Mouse (Mus musculus) Patski (cell line): Measurements from ENCODE around the gene Kctd12. TPM values are rescaled to one million over a fixed set of nuclear protein-coding genes. Genes with fewer than 3 reads are reported as not detected.
A peak's percentile ranks its signal among the peaks of the same experiment; 100 is the strongest.

Source experiments
- ATAC-seq: fragments of 100-300 bp; one replicate; pipeline ENCODE4 v1.8.0; 2021
- CTCF ChIA-PET: fragments of 350-600 bp; sonication (Branson Sonifier 250); formaldehyde crosslinking; loops from one replicate; lab custom pipeline; 2022; ENCODE audit warnings: inconsistent platforms; lab: Charles Lee
- POLR2A ChIA-PET: fragments of 350-600 bp; sonication (Branson Sonifier 250); formaldehyde crosslinking; loops from one replicate; lab custom pipeline; 2022; ENCODE audit warnings: antibody characterized with exemption, inconsistent platforms; lab: Charles Lee
- DNase-seq: peaks from one replicate; pipeline ENCODE4 v3.0.0-alpha.2; 2011; ENCODE audit warnings: low read depth, low spot score
- H3K27me3 ChIP-seq: fragments of 371-371 bp; one replicate; pipeline ENCODE4 v1.5.1; 2021
- CTCF ChIP-seq: fragments of 100-300 bp; IDR thresholded peaks from one replicate; pipeline ENCODE4 v1.5.1; 2021
- in situ Hi-C: fragments of 300-500 bp; cut with MboI; formaldehyde crosslinking; loops from 3 replicates; pipeline ENCODE4 v1.11.1; 2018; ENCODE audit warnings: low pct_unique_long_range_greater_than_20kb, mixed read lengths
- polyA plus RNA-seq: library from polyadenylated mRNA; unstranded; gene quantifications from one replicate; pipeline ENCODE4 v1.2.3, GENCODE M21; 2021

Kctd12 gene
- polyA plus RNA-seq, 1 experiment from 2014 or later, result 13.8 TPM

DNA sequence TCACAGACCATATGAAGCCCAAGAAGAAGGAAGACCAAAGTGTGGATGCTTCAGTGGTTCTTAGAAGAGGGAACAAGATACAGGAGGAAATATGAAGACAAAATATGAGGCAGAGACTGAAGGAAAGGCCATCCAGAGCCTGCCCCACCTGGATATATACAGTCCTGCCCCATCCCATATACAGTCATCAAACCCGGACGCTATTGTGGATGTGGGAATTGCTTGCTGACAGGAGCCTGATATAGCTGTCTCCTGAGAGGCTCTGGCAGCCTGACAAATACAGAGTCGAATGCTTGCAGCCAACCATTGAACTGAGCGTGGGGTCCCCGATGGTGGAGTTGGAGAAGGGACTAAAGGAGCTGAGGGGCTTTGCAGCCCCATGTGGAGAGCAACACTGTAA is 13.6 kb downstream of the Kctd12 start:
- in situ Hi-C loops, result no loop called here
- peaks cover 7% of the 10 kb centered on the region for H3K27me3 ChIP-seq
- no peak for ATAC-seq
- POLR2A ChIA-PET, result no interaction called here
- CTCF ChIA-PET, result no interaction called here
- TF ChIP-seq CTCF, result no peak
- no peak for DNase-seq

DNA sequence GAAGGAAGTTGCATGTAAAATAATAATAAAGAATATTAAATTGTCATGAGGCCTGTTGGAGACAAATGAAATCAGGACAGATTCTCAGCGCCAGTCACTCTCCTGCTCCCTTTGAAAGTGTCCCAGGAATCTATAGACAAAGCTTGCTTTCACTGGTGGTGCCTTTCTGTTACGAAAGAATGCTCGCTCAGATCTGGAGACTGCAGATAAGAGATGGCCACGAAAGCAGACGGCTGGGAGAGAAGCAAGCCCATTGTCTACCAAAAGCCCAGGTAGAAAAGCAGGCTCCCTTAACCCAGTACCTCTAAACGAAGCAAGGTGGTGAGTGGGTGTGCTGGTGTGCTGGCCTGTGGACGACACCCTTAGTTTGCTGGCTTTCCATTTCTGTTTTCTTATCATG is 16.2 kb downstream of the Kctd12 start:
- POLR2A ChIA-PET, result interaction anchor here (0.7 kb wide), 1 partner anchor 391 kb away, joined by 3 read pairs; no protein-coding TSS in a partner anchor
- no peak for ATAC-seq
- DNase-seq, result no peak
- CTCF ChIA-PET, result interaction anchor here (1.2 to 1.4 kb wide), 2 partner anchors 13 to 14 kb away, joined by 3 read pairs; no protein-coding TSS in a partner anchor
- in situ Hi-C loops, result no loop called here
- H3K27me3 ChIP-seq, result peaks cover 7% of the 10 kb centered on the region
- no peak for TF ChIP-seq CTCF

DNA sequence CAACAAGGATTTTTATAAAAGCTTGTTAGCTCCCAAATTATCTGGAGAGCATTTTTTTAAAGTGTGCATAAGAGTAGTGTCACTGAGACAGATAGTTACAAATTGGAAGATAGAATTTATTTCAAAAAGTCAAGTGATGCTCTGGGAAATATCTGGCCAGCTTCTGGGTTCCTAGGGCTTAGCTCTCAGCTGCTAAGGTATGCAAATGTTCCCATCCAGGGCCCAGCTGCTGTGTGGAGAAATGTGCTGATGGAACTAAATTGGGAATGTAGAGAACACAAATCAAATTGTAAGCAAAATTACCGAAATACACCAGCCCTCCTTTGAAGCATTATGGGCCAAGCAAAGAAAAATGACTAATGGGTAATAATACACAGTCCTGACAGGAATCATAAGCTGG is 16.6 kb downstream of the Kctd12 start:
- CTCF ChIA-PET, result interaction anchor here (1.2 to 1.4 kb wide), 2 partner anchors 12 to 14 kb away, joined by 3 read pairs; no protein-coding TSS in a partner anchor
- H3K27me3 ChIP-seq, result peaks cover 7% of the 10 kb centered on the region
- in situ Hi-C loops, result no loop called here
- TF ChIP-seq CTCF, result no peak
- no peak for ATAC-seq
- no peak for DNase-seq
- POLR2A ChIA-PET, result no interaction called here

DNA sequence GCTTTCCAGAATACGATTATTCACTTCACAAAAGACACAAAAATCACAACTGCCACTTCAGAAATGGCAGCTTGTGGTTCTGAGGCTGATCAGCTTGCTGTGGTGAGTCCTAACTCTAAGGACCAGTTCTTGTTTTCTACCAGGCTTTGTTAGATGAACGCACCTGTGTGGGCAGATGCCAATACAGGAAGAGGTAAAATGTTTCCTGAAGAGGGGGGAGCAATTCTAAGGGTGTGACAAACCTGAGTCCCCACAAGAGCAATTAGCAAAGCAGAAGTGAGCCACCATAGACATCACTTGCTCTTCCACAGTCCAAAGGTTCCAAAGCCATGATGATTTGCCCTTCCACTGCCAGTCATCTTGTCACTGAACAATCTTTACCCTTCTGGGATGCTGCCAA is 20.4 kb downstream of the Kctd12 start:
- ATAC-seq (no peak), DNase-seq (no peak)
- in situ Hi-C loops, result no loop called here
- POLR2A ChIA-PET, result no interaction called here
- TF ChIP-seq CTCF, result no peak
- CTCF ChIA-PET, result no interaction called here
- H3K27me3 ChIP-seq, result no peaks in the 10 kb centered on the region

DNA sequence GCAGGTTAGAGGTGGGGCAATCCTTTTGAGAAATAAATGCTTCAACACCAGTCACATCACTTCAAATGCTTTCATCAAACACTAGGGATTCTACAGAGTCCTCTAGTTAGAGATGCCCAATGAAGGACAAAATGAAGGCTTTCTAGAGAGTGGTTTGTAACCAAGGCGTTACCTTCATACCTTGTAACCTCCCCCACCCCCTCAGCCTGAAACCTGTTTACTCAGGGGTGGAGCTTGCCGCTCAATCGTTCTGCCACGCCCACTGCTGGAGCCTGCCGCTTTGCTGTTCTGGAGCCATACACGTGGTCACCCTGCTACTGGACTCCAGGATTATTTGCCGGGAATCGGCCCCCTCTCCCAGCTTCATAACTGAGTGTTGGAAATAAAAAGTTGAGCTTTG is 28.9 kb downstream of the Kctd12 start:
- POLR2A ChIA-PET, result no interaction called here
- in situ Hi-C loops, result no loop called here
- ATAC-seq, result no peak
- H3K27me3 ChIP-seq, result peaks cover 1% of the 10 kb centered on the region
- no peak for DNase-seq
- TF ChIP-seq CTCF, result no peak
- CTCF ChIA-PET, result interaction anchor here (1.1 kb wide), 1 partner anchor 12 kb away, joined by 3 read pairs; no protein-coding TSS in a partner anchor

DNA sequence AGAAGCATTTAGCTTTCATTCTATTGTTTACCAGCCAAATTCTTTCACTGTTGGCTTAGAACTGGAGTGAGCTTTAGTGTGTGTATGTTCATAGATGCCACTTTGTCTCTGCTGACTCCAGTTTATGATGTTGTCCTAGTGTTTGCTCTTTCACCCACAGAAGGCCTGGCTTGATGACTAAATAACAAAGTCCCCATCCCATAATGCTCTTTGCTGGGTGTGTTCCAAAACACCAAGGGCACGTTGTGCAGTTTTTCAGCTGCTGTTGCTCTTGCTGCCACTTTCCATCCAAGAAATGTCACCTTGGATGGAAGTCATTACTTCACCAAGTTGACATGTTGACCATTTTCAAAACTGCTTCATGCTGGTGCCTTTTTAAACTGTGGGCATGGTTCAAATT is 30.5 kb downstream of the Kctd12 start:
- peaks cover 4% of the 10 kb centered on the region for H3K27me3 ChIP-seq
- CTCF ChIA-PET, result interaction anchor here (1.3 kb wide), 2 partner anchors 11 to 14 kb away, joined by 3 to 4 read pairs; no protein-coding TSS in a partner anchor
- DNase-seq (no peak), ATAC-seq (no peak)
- POLR2A ChIA-PET, result no interaction called here
- TF ChIP-seq CTCF, result no peak
- in situ Hi-C loops, result no loop called here

DNA sequence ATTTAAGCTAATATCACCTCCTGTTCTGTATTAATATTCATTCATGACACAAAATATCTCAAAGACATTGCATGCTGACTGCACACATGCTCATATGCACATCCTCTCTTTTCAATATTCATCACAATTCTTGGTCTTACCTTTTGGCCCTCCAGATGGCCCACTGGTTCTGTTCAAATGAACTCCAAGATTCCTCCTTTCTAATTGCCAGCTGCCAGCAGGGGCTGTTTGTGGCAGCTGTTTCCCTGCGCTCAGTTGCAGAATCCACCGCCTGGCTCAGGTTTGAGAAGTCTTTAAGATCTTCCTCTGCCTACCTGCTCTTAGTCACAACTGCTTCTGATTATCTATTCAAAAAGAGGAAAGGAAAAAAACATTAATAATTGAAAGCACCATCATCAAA is 34.6 kb downstream of the Kctd12 start:
- ATAC-seq, result no peak
- ChIA-PET CTCF (interaction anchor here (1.4 kb wide), 1 partner anchor 8 kb away, joined by 3 read pairs; no protein-coding TSS in a partner anchor), POLR2A (no interaction called here)
- TF ChIP-seq CTCF, result no peak
- DNase-seq, result no peak
- H3K27me3 ChIP-seq, result peaks cover 4% of the 10 kb centered on the region
- in situ Hi-C loops, result no loop called here

DNA sequence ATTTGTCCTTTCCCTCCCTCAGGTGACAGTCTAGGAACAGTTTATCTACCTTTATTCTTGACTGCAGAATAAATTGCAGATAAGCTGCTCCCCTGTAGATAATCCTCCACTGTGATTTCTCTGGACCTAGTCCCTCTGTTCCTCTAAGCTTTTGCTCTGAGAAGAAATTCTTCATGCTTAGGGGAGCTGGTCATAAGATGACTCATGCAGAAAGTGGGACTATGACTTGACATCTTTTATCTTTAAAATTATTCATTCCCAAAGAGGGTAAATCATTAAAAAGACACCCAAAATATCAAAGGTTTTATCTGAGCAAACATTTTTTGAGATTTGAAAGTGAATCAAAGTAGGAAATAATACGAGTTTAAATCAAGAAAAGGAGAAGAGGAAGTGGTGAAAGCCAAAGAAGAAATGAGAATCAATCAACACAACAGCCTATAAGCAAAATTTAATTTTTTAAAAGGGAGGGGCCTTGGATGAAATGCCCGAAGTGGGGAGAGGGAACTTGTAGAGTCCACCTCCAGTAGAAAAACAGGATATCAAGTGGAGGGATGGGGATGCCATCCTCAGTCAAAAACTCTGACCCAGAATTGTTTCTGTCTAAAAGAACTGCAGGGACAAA is 40.1 kb downstream of the Kctd12 start:
- POLR2A ChIA-PET, result no interaction called here
- no peaks in the 10 kb centered on the region for H3K27me3 ChIP-seq
- no peak for TF ChIP-seq CTCF
- in situ Hi-C loops, result no loop called here
- DNase-seq (no peak), ATAC-seq (peak; percentile 78)
- CTCF ChIA-PET, result interaction anchor here (1.5 to 2.5 kb wide), 2 partner anchors 8 to 13 kb away, joined by 4 to 5 read pairs; no protein-coding TSS in a partner anchor

DNA sequence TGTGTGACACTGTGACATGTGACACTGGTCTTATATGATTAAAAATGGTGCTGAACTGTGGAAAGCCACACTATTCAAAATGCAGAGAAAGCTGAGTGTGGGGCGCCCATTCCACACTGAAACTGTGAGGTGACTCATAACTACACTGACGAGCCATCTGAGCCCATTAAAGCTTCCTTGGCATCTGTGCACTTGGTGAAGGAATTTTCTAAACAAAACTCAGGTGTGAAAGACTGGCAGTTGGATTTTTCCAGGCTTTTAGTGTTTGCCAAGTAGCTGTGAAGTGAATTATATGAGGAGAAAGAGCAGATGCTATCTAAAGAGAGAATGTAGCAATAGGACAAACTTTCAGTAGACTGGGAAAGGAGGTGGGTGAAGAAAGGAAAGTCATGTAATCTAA is 47.6 kb downstream of the Kctd12 start:
- H3K27me3 ChIP-seq, result no peaks in the 10 kb centered on the region
- ATAC-seq (no peak), DNase-seq (no peak)
- CTCF ChIA-PET, result interaction anchor here (1.5 kb wide), 1 partner anchor 9 kb away, joined by 5 read pairs; no protein-coding TSS in a partner anchor
- in situ Hi-C loops, result no loop called here
- no peak for TF ChIP-seq CTCF
- POLR2A ChIA-PET, result no interaction called here

DNA sequence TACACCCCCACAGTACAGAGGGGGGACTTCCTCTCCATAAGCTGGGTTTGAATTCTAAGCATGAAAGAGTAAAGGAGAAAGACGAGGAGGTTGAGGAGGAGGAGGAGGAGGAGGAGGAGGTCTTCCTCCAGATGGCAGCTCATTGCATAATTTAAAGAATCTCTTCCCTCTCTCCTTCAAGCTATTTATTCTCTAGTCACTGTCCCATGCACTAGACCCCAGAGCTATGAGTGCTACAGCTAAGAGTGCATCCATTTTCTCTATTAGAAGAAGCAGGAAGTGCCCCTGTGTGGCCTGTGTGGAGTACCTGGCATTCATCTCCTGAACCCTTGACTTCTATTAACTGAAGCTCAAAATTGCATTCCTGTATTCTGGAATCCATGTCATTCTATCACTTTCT is 51.5 kb downstream of the Kctd12 start:
- no peaks in the 10 kb centered on the region for H3K27me3 ChIP-seq
- DNase-seq (no peak), ATAC-seq (no peak)
- in situ Hi-C loops, result no loop called here
- ChIA-PET CTCF (interaction anchor here (0.7 kb wide), 1 partner anchor 12 kb away, joined by 4 read pairs; no protein-coding TSS in a partner anchor), POLR2A (no interaction called here)
- TF ChIP-seq CTCF, result no peak

DNA sequence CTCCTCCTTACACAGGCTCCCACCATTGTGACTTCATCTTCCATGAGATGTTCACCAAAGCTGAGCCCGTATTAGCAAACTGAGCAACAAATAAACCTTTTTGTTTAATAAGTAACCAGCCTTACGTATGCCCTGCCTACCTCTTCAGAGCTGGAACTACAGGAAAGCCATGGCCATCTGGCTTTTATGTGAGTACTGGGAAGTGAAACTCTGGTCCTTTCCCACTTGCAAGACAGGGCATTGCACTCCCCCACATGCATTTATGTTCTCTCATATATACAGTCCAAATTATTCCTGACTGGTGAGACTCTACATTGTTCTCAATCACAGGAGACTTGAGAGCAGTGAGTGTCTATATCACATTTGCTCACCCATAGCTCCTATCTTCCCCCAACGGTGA is 52.9 kb downstream of the Kctd12 start:
- no peak for ATAC-seq
- CTCF ChIA-PET, result interaction anchor here (0.9 to 1.0 kb wide), 2 partner anchors 13 to 16 kb away, joined by 3 to 4 read pairs; no protein-coding TSS in a partner anchor
- TF ChIP-seq CTCF, result no peak
- in situ Hi-C loops, result no loop called here
- POLR2A ChIA-PET, result no interaction called here
- DNase-seq, result no peak
- H3K27me3 ChIP-seq, result no peaks in the 10 kb centered on the region
